Mouse (Mus musculus) liver, embryonic 14 days (tissue): ENCODE results near the gene Itgb6. TPM values are rescaled to one million over a fixed set of nuclear protein-coding genes. Genes with fewer than 3 reads are reported as not detected.

Source experiments
- polyA plus RNA-seq: library from polyadenylated mRNA; depleted of rRNA; stranded (reverse); fragments of >200 nt; gene quantifications from 2 replicates; pipeline ENCODE4 v1.2.3, GENCODE M21; 2012; rRNA removed

Itgb6 gene
- polyA plus RNA-seq = 0.06 TPM in 1 of 2 replicates, not detected in the other

GRCm38 (mm10) chr2:60722514-60722913 is at the start of gene Itgb6:
Gene Itgb6, minus strand, starts transcription at chr2:60722643.

GRCm38 (mm10) chr2:60552902-60553682 is 169.4 kb downstream of the Itgb6 start, which contains the start of gene Pla2r1:
Gene Pla2r1, minus strand, starts transcription at chr2:60553308.

Other genes with a start within 250 kb of the Itgb6 start
- gene Pla2r1, start 169.3 kb downstream of the Itgb6 start, polyA plus RNA-seq = 0.24 and 0.27 TPM in 2 replicates
- 14.2 and 17.0 TPM in 2 replicates for gene Rbms1, start 240.5 kb upstream of the Itgb6 start, polyA plus RNA-seq